Mouse (Mus musculus) testis, adult 2 months (tissue): Measurements from ENCODE around the gene Fam43a.

Experiments
- CTCF ChIP-seq: fragments of 200-500 bp; IDR thresholded peaks from 2 replicates; pipeline ENCODE4 v1.5.1; 2012; ENCODE audit warnings: low read depth, mild to moderate bottlenecking, inconsistent platforms, low read length, moderate library complexity; ENCODE audit not compliant: control insufficient read depth, insufficient read depth, insufficient replicate concordance
- POLR2A ChIP-seq: fragments of 200-500 bp; IDR thresholded peaks from 2 replicates; pipeline ENCODE4 v1.6.1; 2012; ENCODE audit warnings: low read depth, mild to moderate bottlenecking, inconsistent platforms, low read length, moderate library complexity; ENCODE audit not compliant: control insufficient read depth

DNA sequence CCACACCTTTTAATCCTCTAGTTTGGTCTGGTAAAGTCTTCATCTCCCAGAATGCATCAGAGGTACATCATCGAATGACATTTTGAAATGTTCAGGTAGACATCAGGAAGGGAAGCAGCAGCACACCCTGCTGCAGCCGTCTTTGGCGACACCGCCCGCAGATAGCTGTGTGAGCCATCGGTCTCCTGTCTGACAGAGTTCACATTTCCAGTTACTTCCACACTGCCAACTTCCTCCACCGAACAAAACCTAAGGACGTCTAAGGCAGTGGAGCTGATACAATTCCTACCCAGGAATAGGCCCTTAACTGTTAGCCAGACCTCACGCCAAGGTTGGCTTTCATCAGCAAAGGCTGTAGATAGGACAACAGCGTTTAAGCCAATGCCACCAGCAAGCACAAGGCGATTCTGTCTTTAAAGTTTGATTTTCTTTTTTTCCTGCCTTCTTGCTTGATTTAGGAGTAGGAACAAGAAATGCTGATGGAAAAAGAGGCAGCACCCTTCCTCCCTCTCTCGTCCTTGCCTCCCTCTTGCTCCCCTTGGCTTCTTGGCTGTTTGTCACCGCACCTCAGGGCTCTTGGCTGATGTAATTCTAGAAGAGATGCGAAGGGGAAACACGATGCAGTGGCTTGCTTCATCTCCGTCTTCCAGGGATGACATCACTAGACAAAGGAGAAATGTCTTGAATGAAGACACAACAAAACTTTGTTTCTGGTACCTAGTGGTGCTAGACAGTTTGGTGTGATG is 4.7 kb downstream of the Fam43a start:
- TF ChIP-seq POLR2A, result no peak
- no peak for TF ChIP-seq CTCF
